Mouse (Mus musculus) forebrain, embryonic 10.5 days (tissue): ENCODE data around the gene Sval3. TPM values are rescaled to one million over a fixed set of nuclear protein-coding genes. Genes with fewer than 3 reads are reported as not detected.

Experiments used
- DNase-seq: peaks from one replicate; pipeline ENCODE4 v3.0.0-alpha.2; 2017; ENCODE audit warnings: low spot score; ENCODE audit errors: extremely low spot score
- H3K27ac ChIP-seq: fragments of 300-500 bp; sonication (generic); 2 replicates; pipeline ENCODE4 v1.5.1; 2016; ENCODE audit warnings: mild to moderate bottlenecking
- H3K27me3 ChIP-seq: fragments of 300-500 bp; sonication (generic); 2 replicates; pipeline ENCODE4 v1.6.1; 2016; ENCODE audit warnings: mild to moderate bottlenecking; ENCODE audit not compliant: poor library complexity, severe bottlenecking
- H3K36me3 ChIP-seq: fragments of 300-500 bp; sonication (generic); replicated peaks from 2 replicates; pipeline ENCODE4 v1.6.1; 2016; ENCODE audit warnings: mild to moderate bottlenecking, moderate library complexity
- H3K4me1 ChIP-seq: fragments of 300-500 bp; sonication (generic); 2 replicates; pipeline ENCODE4 v1.6.1; 2016
- H3K4me3 ChIP-seq: fragments of 300-500 bp; sonication (generic); 2 replicates; pipeline ENCODE4 v1.5.1; 2016; ENCODE audit warnings: mild to moderate bottlenecking, moderate library complexity
- H3K9me3 ChIP-seq: fragments of 300-500 bp; sonication (generic); 2 replicates; pipeline ENCODE4 v1.6.1; 2016; ENCODE audit warnings: mild to moderate bottlenecking, moderate library complexity
- WGBS: fragments of 180-500 bp; shearing (Covaris S2); methylation state at CpG from one replicate; pipeline ENCODE4 v1.1.7; 2016; 5-methylcytosine and 5-hydroxymethylcytosine counted together
- polyA plus RNA-seq: library from polyadenylated mRNA; unstranded; fragments of >200 nt; fragmentation: Nextera tagmentation; extraction: Ambion mirVana; gene quantifications from 2 replicates; pipeline ENCODE4 v1.2.1, GENCODE M21; 2016

Gene Sval3
- not detected in 2 replicates for polyA plus RNA-seq

- H3K9me3 ChIP-seq = no peaks in the 10 kb centered on the region
- H3K4me1 ChIP-seq = no peaks in the 10 kb centered on the region
- H3K27ac ChIP-seq = no peak within 1 kb of the TSS
- H3K4me3 ChIP-seq = no peak within 1 kb of the TSS
- DNase-seq = no peak
- H3K36me3 ChIP-seq = no peaks in the 10 kb centered on the region
- H3K27me3 ChIP-seq = no peaks in the 10 kb centered on the region
- WGBS = 85% methylated on average over 1 of the region's 1 CpGs
Measured at GRCm38 (mm10) chr6:41967840-41968239, at the start of gene Sval3. Sval3 (plus strand) TSS chr6:41968140.

DNA sequence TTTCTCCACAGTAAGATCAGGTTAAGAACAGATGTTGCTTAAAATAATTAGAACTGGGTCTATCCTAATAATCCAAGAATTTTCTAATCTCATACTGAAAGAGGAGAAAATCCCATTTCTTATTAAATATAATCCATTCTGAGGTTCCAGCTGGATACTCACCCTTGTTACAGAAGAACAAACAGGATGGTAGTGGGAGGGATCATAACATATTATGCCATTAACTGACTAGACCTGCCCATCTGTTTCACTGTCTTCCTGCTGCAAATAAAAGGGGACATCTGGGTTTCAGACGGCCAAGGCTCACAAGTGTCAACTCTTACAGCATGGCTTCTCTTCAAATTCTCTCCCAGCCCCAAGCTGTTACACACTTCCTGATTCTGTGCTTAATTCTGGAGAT lies 16.6 kb upstream of the Sval3 start, which contains the start of gene Sval1:
Gene Sval1 (plus strand): TSS at position 301 of the 400 bp plus-strand sequence.
- WGBS = 78% methylated on average over 1 of the region's 1 CpGs
- Histone ChIP-seq H3K4me3 (no peak within 1 kb of the TSS), H3K36me3 (no peaks in the 10 kb centered on the region), H3K9me3 (no peaks in the 10 kb centered on the region), H3K4me1 (no peaks in the 10 kb centered on the region), H3K27me3 (no peaks in the 10 kb centered on the region), H3K27ac (no peak within 1 kb of the TSS)
- no peak for DNase-seq

Other genes starting within 250 kb of the Sval3 start
- gene Olfr459, start 193.0 kb upstream of the Sval3 start, polyA plus RNA-seq = not detected in 2 replicates
- not detected in 2 replicates for gene Pip, start 120.6 kb upstream of the Sval3 start, polyA plus RNA-seq
- gene Sval2, start 115.2 kb upstream of the Sval3 start, polyA plus RNA-seq = not detected in 2 replicates
- gene Sval1, start 16.5 kb upstream of the Sval3 start, polyA plus RNA-seq = not detected in 2 replicates
- gene Sva, start 70.3 kb downstream of the Sval3 start, polyA plus RNA-seq = not detected in 2 replicates
- gene Tas2r139, start 172.8 kb downstream of the Sval3 start, polyA plus RNA-seq = not detected in 2 replicates
- not detected in 2 replicates for gene Tas2r144, start 247.2 kb downstream of the Sval3 start, polyA plus RNA-seq